Mouse (Mus musculus): Measurements from ENCODE around the gene Acbd6.

Gene Acbd6

DNA sequence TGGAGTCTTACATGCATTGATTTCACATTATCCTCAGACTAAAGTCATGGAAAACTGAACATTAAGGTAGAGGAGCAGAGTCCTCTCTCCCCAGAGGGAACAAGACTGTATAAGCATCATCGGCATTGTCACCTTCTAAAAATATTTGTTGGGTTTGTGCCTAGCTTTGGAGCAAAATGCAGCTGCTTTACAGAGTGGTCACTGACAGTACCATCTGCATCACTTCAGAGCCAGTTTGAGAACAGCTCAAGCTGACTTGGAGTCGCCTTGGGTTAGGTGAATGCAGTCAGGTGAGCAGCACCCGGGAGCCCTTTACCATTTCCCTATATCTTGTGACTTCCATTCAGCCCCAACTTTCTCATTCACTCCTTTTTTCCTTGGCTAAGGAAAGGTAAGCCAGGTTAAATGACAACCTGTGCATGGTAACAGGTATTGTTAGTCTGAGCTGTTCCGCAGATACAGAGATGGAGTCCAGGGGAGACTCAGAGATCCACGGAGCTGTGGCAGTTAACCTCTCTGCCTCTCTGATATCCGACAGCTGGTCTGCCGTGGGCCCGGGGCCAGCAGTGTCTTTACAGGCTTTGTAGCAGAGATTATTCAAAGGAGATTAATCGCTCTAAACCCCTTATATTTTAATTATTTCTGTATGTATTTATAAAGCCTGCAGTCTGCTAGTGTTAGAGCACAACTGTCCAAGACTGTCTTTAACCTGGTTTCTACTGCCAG, 92.4 kb downstream of the Acbd6 start:
- no peak for DNase-seq (ENCODE audit: low spot score)

DNA sequence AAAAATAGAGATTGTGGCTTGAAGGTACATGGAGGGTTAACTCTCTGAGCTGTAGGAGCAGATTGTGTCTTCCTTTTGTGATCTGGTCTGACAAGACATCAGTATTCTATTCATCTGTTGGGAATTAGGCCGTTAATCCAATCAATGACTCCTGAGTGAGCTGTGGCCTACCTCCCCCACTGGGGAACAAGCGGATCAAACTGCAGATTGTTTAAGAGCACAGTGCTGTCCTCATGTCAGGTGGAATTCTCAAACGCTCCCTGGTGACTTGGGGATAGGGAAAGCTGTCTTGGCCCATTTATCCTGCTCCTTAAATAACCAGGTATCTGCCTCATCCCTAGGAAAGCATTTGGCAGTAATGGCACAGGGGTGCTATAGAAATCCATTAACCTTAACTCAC, 97.0 kb downstream of the Acbd6 start:
- no peak for DNase-seq (ENCODE audit: low spot score)

DNA sequence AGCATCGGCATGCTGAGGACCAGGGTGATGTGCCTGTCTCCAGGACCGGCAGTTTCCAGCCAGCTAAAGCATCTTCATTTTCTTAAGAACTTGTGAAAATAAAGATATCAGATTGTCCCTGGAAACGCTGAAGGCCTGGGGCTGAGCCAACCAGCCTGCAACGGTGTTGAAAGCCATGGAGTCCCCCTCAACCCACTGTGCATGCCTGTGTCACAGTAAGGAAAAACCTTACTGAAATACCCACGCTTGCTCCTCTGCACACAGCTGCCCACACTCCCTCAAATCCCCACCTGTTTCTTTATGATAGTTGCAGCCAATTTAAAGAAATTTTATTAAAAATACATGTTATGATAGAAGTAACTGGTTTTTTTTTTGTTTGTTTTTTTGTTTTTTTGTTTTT, 98.4 kb downstream of the Acbd6 start:
- no peak for DNase-seq (ENCODE audit: low spot score)

DNA sequence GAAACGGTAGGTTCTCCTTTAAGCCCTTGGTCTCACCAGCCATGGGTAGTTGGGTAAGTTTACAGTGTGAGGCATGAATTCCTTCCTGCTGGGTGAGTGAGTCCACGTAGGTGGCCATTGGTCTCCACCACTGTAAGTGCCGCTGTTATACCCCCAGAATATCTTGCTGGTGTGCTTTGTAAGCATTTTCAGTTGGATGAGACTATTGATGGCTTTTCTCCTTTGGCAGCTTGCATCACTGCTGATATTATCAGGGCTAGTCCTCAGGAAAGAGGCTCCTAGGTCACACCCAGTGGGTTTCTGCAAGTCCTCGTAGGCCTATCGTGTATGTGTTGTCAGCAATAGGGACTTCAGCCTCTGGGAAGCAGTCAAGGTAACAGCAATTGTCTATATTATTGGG, 106.1 kb downstream of the Acbd6 start:
- no peak for DNase-seq (ENCODE audit: low spot score)

DNA sequence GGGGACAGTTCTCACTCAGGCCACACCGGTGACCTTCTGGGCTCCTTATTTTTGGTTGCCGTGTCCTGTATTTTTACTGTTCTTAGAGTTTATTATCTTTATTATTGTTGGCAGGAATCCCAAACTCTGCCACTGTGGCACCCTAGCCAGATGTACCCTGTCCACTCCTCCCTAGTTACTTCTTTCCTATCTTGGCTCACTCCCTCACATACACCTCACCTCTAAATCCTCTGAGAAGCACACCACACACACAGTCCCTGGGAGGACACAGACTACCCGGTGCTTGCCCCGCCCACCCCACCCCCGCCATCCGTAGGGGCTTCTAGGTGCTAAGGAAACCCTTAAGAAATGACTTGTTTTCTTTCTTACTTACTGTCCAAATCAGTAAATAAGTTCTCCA, 117.7 kb downstream of the Acbd6 start:
- DNase-seq (ENCODE audit: low spot score): no peak

GRCm38 (mm10) chr1:155681116-155681799, 123.3 kb downstream of the Acbd6 start:
- DNase-seq (ENCODE audit: low spot score): no peak

DNA sequence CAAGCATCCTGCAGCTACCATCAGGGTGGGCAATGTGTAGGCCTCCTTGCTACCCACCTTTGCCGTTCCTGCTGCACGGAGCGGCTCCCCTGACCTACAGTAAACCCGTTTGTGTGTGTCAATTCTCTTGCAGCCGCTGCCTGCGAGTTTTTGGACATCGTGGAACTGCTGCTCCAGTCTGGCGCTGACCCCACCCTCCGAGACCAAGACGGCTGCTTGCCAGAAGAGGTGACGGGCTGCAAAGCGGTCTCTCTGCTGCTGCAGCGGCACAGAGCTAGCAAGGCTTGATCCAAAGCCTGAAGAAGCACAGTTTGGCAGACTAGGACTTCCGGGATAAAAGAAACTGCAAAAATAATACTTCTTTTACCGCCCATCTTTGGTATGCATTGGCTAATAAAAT, 128.9 kb downstream of the Acbd6 start:
- DNase-seq (ENCODE audit: low spot score): no peak

- DNase-seq (ENCODE audit: low spot score): no peak
Measured at GRCm38 (mm10) chr1:155689141-155689540, 131.2 kb downstream of the Acbd6 start.

DNA sequence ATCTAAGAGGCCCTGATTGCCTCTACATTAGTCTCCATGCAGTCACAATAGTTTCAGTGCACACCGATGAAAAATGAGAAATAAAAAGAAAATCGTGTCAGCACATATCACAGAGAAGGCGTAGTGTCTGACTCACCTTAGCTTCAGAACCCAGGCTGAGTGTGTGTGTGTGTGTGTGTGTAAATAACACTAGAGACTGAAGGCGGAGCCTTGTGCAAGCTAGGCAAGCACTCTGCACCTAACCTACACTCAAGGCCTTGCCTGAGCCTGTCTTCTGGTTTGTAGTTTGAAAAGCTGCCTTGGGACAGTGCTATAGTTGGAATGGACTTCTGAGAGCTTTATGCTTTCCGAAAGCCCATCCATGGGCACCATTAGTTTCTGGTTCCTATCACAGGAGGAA, 131.6 kb downstream of the Acbd6 start:
- DNase-seq (ENCODE audit: low spot score): no peak

DNA sequence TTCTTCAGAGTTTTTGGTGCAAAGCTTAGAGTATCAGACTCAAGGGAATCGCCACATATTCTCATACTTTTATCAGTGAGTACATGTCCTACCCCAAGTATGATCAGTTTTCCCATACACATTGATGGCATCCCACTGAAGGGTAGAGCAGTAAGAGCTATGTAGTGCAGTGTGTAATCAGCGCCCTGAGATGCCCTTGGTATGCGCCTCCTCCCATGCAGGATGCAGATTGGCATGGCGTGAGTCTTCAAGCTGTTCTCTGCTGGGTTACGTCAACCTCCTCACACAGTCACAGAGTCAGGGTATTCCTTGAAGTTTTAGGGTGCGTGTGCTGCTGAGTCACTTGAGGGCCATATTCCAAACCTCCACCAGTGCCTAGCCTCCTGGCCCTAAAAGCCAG, 134.3 kb downstream of the Acbd6 start:
- no peak for DNase-seq (ENCODE audit: low spot score)

DNA sequence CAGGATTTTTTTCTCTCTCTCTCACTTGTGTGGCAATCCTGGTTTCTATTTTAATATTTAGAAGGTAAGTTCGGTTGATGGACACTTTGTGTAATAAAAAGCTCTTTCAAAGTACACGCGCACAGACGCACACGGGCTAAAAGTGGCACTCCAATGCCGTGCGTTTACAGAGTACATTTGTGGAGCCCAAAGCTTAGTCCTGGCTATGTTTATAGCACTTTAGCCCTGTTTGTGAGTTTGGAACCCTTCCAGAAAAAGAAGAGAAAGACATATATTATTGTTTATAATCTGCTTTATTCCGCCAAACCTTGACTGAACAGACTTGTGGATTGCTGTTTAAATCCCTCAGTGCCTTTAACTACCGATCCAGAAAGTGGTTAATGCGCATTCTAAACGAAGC, 135.1 kb downstream of the Acbd6 start:
- DNase-seq (ENCODE audit: low spot score): no peak

DNA sequence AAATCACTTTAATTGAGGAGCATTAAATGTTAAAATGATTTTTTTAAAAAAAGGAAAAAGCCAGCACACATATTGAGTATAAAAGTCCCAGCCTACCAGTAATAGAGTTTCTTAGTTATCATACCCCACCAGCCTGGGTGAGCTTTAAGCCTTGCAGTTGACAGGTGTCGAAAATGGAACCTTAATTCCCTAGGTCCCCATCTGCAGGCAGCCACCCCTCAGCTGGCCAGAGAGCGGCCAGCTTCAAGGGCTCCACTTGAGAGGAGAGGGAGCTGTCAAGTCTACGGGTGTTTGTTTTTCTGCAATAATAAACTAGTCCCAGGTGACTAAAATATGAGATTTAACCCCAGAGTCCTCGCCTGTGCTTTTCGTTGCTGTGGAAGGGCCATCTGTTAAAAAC, 135.5 kb downstream of the Acbd6 start:
- no peak for DNase-seq (ENCODE audit: low spot score)

DNA sequence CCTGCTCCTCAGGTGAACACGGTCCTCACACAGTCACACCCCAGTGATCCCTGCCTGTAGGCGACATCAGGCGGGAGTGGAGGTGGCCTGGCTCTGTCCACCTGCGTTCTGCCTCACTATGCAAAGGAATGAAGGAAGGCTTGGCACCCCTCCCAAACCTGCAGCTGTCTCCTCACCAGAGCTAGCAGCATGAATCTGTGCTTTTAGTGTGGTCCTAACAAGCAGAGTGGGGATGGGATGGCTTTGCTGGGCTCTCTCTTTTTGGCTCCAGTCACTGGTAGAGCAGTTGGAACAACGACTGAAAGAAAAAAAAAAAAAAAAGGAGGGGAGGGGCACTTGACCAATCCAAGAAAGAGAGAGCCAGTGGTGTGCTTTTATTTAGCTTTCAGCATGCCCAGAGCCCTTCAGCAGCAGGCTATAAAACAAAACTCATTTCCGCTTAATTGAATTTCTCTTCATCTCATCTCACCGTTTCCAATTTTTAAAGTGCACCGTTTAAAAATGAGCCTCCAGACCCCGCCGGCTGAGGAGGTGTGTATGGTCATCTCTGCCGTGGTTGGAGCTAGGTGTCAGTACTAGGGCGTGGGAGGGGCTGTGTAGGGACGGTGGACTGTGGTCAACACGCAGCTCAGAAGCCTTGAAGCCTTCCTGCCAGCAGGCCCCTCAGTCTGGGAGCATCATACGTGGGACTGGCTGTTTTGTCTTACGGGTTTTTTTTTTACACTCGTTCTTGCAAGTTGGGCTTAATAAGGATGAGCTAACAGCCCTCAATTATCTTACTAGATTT, 140.6 kb downstream of the Acbd6 start:
- DNase-seq (ENCODE audit: low spot score): no peak

DNA sequence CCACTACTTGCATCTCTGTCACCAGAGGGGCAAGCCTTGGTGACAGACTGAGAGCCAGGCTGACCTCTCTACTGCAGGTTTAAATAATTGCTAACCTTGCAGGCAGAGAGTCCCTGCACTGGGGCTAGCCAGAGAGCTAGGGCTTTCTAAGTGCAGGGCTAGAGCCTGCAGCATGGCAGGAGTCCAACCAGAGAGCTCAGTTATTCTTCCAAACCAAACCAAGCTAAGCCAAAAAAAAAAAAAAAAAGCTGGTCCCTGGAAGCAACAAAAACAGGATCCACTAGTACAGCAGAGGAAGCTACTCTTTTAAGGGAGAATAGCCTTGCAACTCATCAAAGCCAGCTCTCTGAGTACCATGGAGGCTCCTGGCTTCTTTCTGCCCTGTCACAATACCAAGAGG, 143.0 kb downstream of the Acbd6 start:
- no peak for DNase-seq (ENCODE audit: low spot score)

GRCm38 (mm10) chr1:155703191-155703680, 145.3 kb downstream of the Acbd6 start:
- no peak for DNase-seq (ENCODE audit: low spot score)

GRCm38 (mm10) chr1:155704182-155704581, 146.3 kb downstream of the Acbd6 start:
- DNase-seq (ENCODE audit: low spot score): no peak

DNA sequence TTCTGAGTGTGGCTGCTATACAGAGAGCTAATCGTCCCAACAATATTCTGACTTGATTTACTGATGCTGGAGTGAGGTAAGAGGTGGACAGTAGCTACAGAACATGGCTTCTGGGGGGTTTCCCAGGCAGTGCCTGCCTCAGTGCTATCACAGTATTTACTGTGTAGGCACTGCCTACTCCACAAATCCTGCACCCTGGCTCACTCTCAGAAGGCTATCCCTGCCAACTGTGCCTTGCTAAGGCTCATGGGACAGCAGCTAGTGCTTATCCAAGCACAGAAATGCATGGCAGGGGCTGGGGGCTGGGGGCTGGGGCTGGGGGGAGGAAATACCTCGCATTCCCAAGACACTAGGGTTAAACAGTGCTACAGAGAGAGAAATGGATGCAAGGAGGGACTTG, 155.4 kb downstream of the Acbd6 start:
- no peak for DNase-seq (ENCODE audit: low spot score)

GRCm38 (mm10) chr1:155715366-155715765, 157.4 kb downstream of the Acbd6 start:
- DNase-seq (ENCODE audit: low spot score): no peak

DNA sequence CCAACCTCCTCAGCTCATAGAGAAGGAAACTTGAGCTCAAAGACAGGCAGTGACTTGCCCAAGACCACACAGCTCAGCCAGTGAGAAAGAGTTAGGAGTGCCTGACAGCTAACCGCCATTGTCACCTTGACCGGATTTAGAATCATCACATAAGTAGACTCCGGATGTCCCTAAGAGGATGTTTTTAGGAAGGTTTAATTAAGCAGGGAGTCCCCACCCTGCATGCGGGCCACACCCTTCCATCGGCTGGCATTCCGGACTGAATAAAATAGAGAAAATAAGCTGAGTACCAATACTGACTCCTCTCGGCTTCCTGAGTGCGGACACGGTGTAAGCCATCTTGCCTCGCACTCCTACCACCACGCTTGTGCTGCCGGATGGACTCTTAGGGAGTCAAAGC, 159.4 kb downstream of the Acbd6 start:
- DNase-seq (ENCODE audit: low spot score): no peak

- no peak for DNase-seq (ENCODE audit: low spot score)
Measured at GRCm38 (mm10) chr1:155718851-155719250, 160.9 kb downstream of the Acbd6 start.

DNA sequence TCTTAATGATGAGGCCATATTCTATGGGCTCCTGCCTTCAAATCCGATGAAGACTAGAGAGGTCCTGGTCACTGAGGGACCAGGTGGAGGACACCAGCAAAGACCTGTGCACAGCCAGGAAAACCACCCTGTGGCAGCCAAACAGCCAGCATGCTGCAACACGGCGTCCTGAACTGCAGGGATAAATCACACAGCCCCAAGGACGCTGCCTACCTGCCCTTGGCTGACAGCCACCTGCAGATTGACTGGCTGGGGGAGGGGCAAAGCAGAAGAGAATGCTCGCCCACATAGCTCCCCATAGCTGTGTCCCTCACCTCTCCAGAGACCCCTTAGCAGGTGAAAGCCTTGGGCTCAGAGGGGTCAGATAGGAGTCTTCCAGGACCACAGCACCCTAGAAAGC, 162.1 kb downstream of the Acbd6 start:
- no peak for DNase-seq (ENCODE audit: low spot score)

DNA sequence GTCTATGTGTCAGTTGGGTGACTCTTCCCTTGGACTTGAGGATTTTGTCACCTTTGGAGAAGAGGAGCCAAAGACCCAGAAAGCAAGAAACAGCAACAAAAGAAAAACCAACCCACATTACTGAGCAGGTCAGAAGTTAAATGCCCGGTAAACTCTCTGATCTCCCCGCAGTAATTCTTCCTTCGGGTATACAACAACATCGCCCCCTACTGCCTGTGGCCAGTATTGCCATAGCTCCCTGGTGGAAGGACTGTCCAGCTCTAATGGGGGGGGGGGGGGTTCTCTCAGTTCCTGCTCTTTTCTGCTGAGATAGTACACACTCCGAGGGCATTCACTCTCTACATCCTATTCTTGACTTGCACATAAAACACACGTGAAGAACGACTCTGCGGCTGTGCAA, 163.5 kb downstream of the Acbd6 start:
- peak; percentile 47 for DNase-seq (ENCODE audit: low spot score)

DNA sequence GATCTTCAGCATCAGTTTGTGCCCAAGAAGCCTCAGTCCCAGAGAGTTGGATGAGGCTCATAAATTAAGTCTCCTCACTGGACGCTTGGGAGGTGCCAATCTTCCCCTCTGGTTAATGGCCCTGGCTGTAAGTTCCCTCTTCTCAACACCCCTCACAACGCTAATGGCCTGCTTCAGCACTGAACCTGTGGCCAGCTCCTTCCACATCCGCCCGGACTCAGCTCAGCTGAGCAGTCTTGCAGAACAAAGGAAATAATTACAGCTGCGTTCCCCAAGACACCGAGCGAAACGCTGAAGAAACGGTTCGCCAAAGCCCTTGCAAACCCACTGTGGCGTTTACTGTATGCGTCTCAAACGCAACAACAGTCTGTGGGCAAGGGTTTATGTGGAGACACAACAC, 164.3 kb downstream of the Acbd6 start:
- DNase-seq (ENCODE audit: low spot score): peak; percentile 72
